Mouse (Mus musculus) adrenal gland (tissue): ENCODE measurements around the gene Gm16405.
"Not testable (repeated sequence)": the region's sequence is repeated elsewhere in the genome, so short reads cannot be mapped to it uniquely, and the experiment has no call there.

ENCODE experiments used
- intact Hi-C: fragments of 180-260 bp; cut with DNase I; formaldehyde crosslinking; loops from one replicate; pipeline ENCODE4 v1.15.1; 2025
- long read RNA-seq, 2 experiments: library from polyadenylated mRNA; unstranded; transcript quantifications; one replicate each; pipeline ENCODE4 v2.0.0; 2020; ENCODE audit warnings: borderline replicate concordance in 1 of 2; ENCODE audit not compliant: insufficient replicate concordance in 1 of 2

The Gm16405 gene
- long read RNA-seq, experiment 1, result 0 reads
- long read RNA-seq, experiment 2, result 0 reads

GRCm38 (mm10) chrX:54530908-54531307, at the start of gene Gm16405:
Gene Gm16405 (plus strand): TSS chrX:54531208.
- intact Hi-C loops, result not testable (repeated sequence)
